Mouse (Mus musculus): ENCODE measurements around the gene Sgo2a.
"Not testable (repeated sequence)": the region's sequence is repeated elsewhere in the genome, so short reads cannot be mapped to it uniquely, and the experiment has no call there.

The Sgo2a gene

GRCm38 (mm10) chr1:57995432-57996132, at the start of gene Sgo2a:
TSS of gene Sgo2a (plus strand) at chr1:57995971.
- DNase-seq, result peak; percentile 94

GRCm38 (mm10) chr1:57947552-57948347, 48.0 kb upstream of the Sgo2a start:
- no peak for DNase-seq

DNA sequence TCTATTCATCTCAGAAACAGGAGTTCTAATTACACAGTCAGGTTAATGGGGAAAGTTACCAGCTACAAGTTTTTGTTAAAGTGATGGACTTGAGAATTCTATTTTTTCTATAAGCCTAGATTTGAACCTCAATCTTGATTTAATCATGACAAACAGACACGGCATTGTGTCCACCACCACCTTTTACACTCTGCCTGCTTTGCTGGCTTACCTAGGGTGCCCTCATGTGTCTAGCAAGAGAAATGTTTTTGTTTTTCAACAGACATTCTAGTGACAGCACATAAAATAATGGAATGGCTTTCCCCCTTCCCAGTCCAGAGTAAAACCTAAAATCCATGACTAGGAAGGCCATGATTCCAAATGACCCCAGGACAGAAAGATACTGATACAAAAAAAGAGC, 46.6 kb upstream of the Sgo2a start:
- peak; percentile 17 for DNase-seq

- no peak for DNase-seq
These were observed 46.1 kb upstream of the Sgo2a start for GRCm38 (mm10) chr1:57949716-57950115.

- no peak for DNase-seq
These were observed 43.3 kb upstream of the Sgo2a start for GRCm38 (mm10) chr1:57952509-57952908.

- no peak for DNase-seq
These were observed 42.0 kb upstream of the Sgo2a start for GRCm38 (mm10) chr1:57953586-57954375.

DNA sequence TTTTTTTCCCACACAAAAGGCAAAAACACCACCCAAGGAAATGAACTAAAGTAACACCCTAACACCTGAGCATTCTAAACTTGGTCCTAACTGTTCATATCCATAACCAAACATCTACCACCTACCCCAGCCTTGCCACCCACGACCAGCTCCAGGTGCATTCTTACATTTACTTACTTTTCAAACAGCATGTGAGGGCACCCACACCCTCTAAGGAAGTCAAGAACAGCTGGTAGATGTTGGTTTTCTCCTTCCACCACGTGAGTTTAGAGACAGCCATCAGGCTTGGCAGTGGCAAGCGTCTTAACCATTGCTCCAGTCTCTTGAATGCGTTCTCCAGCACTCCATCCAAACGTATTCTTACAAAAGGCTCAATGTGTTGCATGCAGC, 41.4 kb upstream of the Sgo2a start:
- DNase-seq, result no peak

- DNase-seq, result no peak
These were observed 40.0 kb upstream of the Sgo2a start for GRCm38 (mm10) chr1:57955774-57956173.

GRCm38 (mm10) chr1:57969327-57970271, 26.2 kb upstream of the Sgo2a start:
- peak; percentile 99 for DNase-seq

- DNase-seq, result no peak
These were observed 24.2 kb upstream of the Sgo2a start for GRCm38 (mm10) chr1:57971588-57971987.

DNA sequence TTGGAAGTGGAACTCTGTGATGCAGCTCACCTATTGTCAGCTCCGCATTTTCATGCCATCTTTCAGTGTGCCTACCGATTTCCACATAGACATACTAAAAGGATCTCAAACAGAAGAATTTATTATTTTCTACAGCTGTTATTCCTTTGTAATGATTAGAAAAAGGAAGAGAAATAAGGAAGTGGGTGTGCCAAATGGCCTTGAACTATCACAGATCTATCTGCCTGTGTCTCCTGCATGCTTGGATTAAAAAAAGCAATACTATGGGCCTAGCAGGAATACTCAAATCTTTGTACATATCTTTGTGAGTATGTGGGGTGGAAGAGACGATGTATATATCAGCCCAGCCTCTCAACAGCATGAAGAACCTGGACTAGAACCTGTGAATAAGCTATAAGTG, 18.9 kb upstream of the Sgo2a start:
- no peak for DNase-seq

- DNase-seq, result no peak
These were observed 6.6 kb upstream of the Sgo2a start for GRCm38 (mm10) chr1:57989052-57989600.

- DNase-seq, result no peak
These were observed 4.5 kb upstream of the Sgo2a start for GRCm38 (mm10) chr1:57991277-57991676.

DNA sequence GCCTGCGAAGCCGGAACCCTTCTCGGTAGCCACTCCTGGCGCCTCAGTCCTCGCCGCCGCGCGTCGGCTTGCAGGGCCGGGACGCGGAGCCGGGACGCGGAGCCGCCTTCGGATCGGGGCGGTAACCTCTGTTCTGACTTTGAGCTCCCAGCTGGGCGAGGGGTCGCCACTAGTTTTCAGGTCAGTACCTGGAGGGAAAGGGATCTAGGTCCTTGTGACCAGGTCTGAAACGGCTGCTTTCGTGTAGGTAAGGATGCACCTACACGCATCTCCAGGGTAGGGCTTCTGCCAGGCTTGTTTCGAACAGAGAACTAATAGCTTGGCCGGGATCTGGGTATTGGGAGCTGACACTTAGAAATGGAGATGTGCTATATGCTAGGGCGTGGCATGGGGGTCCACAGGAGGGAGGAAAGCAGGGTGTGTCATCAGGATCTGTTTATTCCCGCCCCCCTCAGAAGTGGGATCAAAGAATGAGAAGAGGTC, 403 bp downstream of the Sgo2a start:
- DNase-seq, result no peak

DNA sequence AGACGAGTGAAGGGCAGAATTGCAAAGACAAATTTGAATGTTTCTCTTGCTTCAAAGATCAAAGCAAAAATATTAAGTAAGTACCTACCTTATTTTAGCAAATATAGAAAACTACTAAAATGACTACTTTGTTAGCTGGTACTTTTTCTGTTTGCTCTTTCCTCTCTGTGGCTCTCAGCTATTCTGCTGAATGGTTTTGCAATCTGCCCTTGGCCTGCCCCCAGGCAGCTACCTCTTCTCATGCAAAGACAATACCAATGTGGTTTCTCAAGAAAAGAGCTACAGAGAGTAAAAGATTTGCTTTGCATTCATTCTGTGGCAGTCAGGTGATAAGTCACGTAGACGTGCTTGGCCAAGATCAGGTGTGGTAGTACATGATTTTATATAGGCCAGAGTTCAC, 2.4 kb downstream of the Sgo2a start:
- DNase-seq, result no peak

- DNase-seq, result not testable (repeated sequence)
These were observed 10.6 kb downstream of the Sgo2a start for GRCm38 (mm10) chr1:58006388-58006787.

DNA sequence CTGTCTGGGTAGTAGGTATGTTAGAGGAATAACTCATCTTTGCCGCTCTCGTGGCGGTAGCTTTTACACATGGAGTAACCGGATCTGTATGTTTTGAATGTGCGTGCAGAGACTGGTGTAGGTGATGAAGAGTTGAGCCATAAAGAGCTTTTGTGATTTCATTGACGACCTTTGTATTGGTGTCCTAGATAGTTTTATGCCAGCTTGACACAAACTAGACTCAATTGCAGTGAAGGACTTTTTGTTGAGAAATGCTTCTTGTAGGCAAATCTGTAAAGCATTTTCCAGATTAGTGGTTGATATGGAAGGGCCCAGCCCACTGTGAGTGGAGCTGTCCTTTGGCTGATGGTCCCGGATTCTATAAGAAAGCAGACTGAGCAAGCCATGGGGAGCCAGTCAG, 23.1 kb downstream of the Sgo2a start, which contains the start of gene Kctd18:
Gene Kctd18 (minus strand): TSS at position 101 of the 400 bp plus-strand sequence.
- no peak for DNase-seq

- no peak for DNase-seq
These were observed 31.9 kb downstream of the Sgo2a start for GRCm38 (mm10) chr1:58027707-58028106.

- peak; percentile 49 for DNase-seq
These were observed 33.9 kb downstream of the Sgo2a start, which contains the start of gene Aox1 for GRCm38 (mm10) chr1:58029636-58030117. TSS of gene Aox1 (plus strand) at chr1:58029931.

GRCm38 (mm10) chr1:58030156-58030871, 34.5 kb downstream of the Sgo2a start:
- peak; percentile 60 for DNase-seq
